Mouse (Mus musculus): ENCODE measurements at regions not wholly inside any gene's neighbourhood (a gene's known extent, or its start where the extent isn't known, plus 50 kb on each side); places are given as distances from the start of the nearest gene placed in this dataset.

DNA sequence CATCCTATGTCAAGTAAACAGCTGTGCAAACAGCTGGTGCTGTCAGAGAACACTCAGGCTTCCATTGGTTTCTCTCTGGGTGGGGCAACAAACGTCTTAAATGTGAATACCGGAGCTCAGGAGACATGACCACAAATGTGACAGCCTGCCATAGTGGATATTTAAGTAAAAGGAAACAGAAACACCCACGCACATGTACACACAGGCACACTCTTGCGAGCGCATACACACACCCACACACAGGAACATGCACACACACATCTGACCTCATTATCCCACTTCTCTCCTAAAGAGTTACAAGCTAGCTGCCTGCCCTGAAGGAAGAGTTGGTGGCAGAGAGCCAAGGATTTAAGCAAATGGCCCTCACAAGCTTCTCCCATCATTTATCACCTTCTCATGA is 92.4 kb downstream of the Il20rb start:
- no peak for TF ChIP-seq CTCF (IDR thresholded peaks at IDR 0.05; ENCODE audit: insufficient read depth, low read depth, low read length)
- TF ChIP-seq POLR2A (IDR thresholded peaks at IDR 0.05; ENCODE audit: insufficient read depth, low read depth, low read length): no peak
